Mouse (Mus musculus) E14TG2a.4 (cell line): Measurements from ENCODE around the gene Dtx3.

Experiments
- H3K27me3 ChIP-seq: 2 replicates; pipeline ENCODE4 v1.6.1; 2014; ENCODE audit warnings: low read length, control low read depth; ENCODE audit not compliant: insufficient read depth
- H3K36me3 ChIP-seq: 2 replicates; pipeline ENCODE4 v1.6.1; 2014; ENCODE audit warnings: low read length, control low read depth; ENCODE audit not compliant: insufficient read depth
- H3K4me1 ChIP-seq: replicated peaks from 2 replicates; pipeline ENCODE4 v1.6.1; 2014; ENCODE audit warnings: low read depth, low read length, control low read depth
- H3K4me3 ChIP-seq: replicated peaks from 2 replicates; pipeline ENCODE4 v1.5.1; 2014; ENCODE audit warnings: mild to moderate bottlenecking, low read length
- H3K9me3 ChIP-seq: 2 replicates; pipeline ENCODE4 v1.6.1; 2014; ENCODE audit warnings: low read length, control low read depth
- CTCF ChIP-seq: conservative IDR thresholded peaks from 2 replicates; pipeline ENCODE4 v1.5.1; 2014; ENCODE audit warnings: low read length
- NANOG ChIP-seq: IDR thresholded peaks from 2 replicates; pipeline ENCODE4 v1.6.1; 2014; ENCODE audit warnings: borderline replicate concordance, low read length, mixed read lengths
- POU5F1 ChIP-seq: IDR thresholded peaks from 2 replicates; pipeline ENCODE4 v1.6.1; 2014; ENCODE audit warnings: low read length, borderline replicate concordance

Dtx3 gene

DNA sequence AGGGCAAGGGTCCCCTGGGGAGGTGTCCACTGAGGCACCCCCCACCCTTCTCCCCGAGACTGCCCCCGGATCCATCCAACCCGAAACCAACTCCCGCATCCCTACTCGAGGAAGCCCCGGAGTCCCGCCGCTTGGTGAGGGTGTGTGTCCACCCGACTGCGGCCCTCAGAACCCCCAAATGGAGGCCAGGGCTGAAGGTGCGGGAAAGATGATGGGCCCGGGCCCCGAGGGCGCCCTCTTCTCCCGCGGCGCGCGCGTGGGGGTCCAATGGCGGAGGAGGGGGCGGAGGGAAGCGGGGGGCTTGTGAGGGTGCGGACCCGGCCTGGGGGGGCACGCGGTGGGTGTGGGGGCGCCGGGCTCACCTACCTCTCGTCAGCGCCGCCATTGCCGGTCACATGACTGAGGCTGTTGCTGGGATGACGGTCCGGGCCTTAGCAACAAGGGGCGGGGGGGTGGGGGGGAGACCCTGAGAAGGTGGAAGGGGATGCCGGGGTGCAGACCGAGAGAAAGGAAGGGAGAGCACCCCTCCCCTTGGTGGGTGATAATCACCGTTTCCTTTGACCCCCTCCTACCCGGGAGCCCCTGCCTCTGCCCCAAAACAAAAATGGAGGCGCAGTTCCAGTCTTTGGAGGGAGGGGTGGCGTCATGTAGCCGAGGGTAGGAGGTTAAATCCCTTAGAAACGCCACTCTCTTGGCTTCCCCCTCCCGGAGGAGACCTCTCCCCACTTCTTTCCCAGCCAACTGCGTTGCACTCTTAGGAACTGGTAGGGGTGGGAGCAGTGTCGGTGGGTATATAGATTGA is at the start of gene Dtx3:
Dtx3 (minus strand) TSS at position 401 of the 802 bp plus-strand sequence.
- TF ChIP-seq NANOG (no peak), CTCF (no peak), POU5F1 (no peak)
- H3K9me3 ChIP-seq: no peaks in the 10 kb centered on the region
- peaks cover 86% of the 10 kb centered on the region for H3K4me1 ChIP-seq
- H3K27me3 ChIP-seq: no peaks in the 10 kb centered on the region
- H3K36me3 ChIP-seq: peaks cover 65% of the 10 kb centered on the region
- peak within 1 kb of the TSS; percentile 94 for H3K4me3 ChIP-seq

DNA sequence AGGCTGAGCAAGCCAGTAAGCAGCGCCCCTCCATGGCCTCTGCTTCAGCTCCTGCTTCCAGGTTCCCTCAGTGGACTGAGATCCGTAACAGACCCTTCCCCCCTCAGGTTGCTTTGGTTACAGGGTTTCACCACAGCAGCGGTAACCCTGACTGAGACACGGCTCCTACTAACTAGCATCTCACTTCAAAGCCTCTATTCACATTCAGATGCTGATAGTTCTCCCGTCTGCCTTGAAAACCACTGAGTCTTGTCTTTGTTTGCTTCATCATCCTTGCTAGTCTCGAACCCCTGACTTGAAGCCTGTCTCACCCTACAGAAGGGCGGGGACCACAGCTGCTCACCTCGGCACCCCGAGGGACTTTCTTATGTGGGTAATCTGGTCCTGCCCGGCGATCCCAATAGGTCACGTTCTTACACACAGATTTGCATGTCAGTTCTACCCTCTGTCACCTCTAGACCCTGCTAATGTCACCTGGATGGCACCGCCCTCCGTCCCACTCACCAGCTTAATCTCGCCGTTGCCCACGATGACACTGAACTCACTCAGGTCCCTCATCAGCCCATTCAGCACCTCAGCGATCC is 42.8 kb upstream of the Dtx3 start:
- no peak for TF ChIP-seq CTCF
- TF ChIP-seq NANOG: peak; percentile 21; the same call in 1 of the 2 replicates
- TF ChIP-seq POU5F1: no peak

DNA sequence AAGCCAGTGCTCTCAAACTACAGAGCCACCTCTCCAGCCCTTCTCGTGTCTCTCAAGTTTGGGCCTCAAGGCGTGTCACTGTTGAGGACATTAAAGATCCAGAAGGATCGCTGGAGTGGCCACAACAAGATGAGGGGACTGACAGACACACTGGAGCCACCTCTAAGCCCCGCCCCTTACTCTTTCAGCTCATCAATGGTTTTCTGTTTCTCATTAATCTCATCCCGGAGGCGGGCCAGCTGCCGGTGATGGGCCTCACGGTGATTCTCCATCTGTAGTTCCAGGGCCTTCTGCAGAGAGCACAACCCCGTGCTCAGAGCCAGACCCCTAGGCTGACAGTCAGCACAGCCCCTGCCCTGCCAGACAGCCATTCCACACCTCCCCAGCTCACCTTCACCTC is 41.0 kb upstream of the Dtx3 start:
- Histone ChIP-seq H3K36me3 (peaks cover 75% of the 10 kb centered on the region), H3K4me3 (no peak overlapping the region)
- TF ChIP-seq NANOG: no peak

More for the DNA sequence above, 42.8 kb upstream of the Dtx3 start:
- Histone ChIP-seq H3K27me3 (no peaks in the 10 kb centered on the region; the same call in 1 of the 2 replicates), H3K4me3 (peak overlapping the region; percentile 66), H3K36me3 (peaks cover 82% of the 10 kb centered on the region), H3K4me1 (peaks cover 45% of the 10 kb centered on the region), H3K9me3 (no peaks in the 10 kb centered on the region)

DNA sequence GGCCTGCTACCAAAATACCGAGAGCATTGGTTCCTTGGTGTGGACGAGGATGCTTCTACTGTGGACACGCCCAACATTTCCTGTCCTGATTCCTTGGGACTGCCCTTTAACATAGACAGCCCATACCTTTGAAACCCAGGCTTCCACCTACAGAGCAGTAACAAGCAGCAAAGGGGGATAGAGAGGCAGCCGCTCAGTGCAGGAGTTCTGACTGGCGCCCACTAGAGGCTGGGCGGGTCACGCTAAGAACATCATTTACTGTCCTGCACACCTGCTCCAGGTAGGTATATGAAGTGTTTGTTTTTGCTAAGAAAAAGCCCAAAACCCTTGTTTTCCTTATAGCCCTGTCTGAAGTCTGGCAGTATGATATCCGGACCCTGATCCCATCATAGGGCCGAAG is 37.6 kb upstream of the Dtx3 start:
- Histone ChIP-seq H3K4me1 (peaks cover 73% of the 10 kb centered on the region), H3K9me3 (no peaks in the 10 kb centered on the region), H3K4me3 (no peak overlapping the region), H3K27me3 (no peaks in the 10 kb centered on the region), H3K36me3 (peaks cover 72% of the 10 kb centered on the region)
- no peak for TF ChIP-seq NANOG
- TF ChIP-seq CTCF: peak; percentile 90
- TF ChIP-seq POU5F1: no peak

More for the DNA sequence above, 41.0 kb upstream of the Dtx3 start:
- Histone ChIP-seq H3K4me1 (peaks cover 62% of the 10 kb centered on the region), H3K27me3 (no peaks in the 10 kb centered on the region; the same call in 1 of the 2 replicates), H3K9me3 (no peaks in the 10 kb centered on the region)

DNA sequence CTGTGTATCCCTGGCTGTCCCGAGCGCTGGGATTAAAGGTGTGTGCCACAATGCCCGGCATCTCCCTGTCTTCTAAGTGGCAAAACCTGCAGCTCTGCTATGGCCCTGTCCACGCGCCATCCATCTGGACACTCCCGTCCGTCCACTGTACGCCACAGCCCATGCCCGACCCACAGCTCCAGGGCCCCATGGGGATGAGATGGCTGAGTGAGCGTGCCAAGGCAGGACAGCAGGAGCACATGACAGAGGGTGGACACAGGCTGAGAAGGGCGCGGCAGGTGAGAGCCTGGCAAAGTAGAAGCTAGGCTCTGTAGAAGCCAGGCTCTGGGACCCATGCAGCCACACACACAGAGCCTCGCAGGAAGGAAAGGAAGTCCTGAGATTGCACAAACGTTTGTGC is 36.2 kb upstream of the Dtx3 start:
- H3K36me3 ChIP-seq: peaks cover 73% of the 10 kb centered on the region
- H3K4me1 ChIP-seq: peaks cover 69% of the 10 kb centered on the region
- H3K9me3 ChIP-seq: no peaks in the 10 kb centered on the region
- peak overlapping the region; percentile 37; the same call in 1 of the 2 replicates for H3K4me3 ChIP-seq
- H3K27me3 ChIP-seq: no peaks in the 10 kb centered on the region
- TF ChIP-seq CTCF (no peak), POU5F1 (no peak), NANOG (no peak)

DNA sequence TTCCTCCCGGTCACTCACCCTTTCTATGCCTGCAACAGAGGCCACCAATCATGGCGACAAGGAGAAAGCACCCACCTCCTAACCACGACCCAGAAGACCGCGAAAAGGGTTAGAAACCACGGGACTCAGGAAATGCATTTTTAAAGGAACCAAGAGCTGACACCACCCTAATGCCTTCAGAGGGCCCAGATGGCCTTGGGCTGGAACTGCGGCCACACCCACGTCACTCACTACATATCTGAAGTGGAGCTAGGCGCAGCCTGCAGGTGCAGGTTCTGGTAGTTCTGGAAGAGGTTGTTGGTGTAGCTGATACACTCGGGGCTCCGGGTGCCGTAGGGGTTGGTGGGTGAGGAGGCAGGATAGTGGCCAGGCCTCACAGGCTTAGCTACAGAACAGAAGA is 35.2 kb upstream of the Dtx3 start:
- Histone ChIP-seq H3K4me1 (peaks cover 68% of the 10 kb centered on the region), H3K36me3 (peaks cover 69% of the 10 kb centered on the region), H3K4me3 (peak overlapping the region; percentile 45; the same call in 1 of the 2 replicates), H3K9me3 (no peaks in the 10 kb centered on the region), H3K27me3 (no peaks in the 10 kb centered on the region)
- no peak for TF ChIP-seq NANOG
- no peak for TF ChIP-seq CTCF
- no peak for TF ChIP-seq POU5F1

DNA sequence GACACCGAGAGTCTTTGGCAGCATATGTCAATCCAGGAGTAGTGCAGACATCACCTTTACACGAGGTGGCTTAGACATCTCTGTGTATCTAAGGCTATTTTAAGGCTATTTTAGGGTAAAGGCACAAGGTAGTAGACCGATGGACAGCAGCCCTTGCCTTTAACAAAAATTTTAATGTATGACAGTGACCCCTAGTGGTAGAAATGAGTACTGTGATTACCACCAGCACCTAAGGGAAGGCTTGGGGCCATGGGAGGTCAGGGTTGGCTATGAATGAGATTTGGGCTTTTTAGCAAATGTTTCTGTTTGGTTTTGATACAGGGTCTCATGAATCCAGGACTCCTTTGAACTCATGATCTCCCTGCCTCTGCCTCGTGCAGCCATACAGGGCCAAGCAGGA is 33.4 kb upstream of the Dtx3 start:
- Histone ChIP-seq H3K4me3 (no peak overlapping the region), H3K4me1 (peaks cover 86% of the 10 kb centered on the region), H3K36me3 (peaks cover 62% of the 10 kb centered on the region), H3K27me3 (no peaks in the 10 kb centered on the region), H3K9me3 (no peaks in the 10 kb centered on the region)
- TF ChIP-seq POU5F1 (no peak), NANOG (no peak), CTCF (peak; percentile 87)

DNA sequence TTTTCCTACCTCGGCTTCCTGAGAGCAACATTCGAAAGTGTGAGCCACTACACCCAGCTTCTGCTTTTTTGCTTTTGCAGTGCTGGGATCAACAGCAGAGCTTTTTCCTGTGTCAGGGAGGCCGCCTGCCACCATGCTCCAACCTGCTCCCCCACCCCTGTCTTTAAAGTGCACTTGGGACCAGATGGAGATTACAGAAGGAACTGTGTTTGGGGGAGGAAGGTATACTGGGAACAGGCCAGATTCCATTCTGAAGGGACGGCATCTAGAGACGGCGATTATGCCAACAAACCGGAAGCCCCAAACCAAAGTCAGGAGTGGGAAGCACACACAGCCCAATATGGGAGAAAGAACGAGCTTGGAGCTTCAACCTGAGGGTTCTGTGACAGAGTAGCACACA is 31.6 kb upstream of the Dtx3 start:
- Histone ChIP-seq H3K9me3 (no peaks in the 10 kb centered on the region), H3K36me3 (peaks cover 53% of the 10 kb centered on the region), H3K27me3 (no peaks in the 10 kb centered on the region), H3K4me3 (no peak overlapping the region), H3K4me1 (peaks cover 88% of the 10 kb centered on the region)
- TF ChIP-seq POU5F1 (no peak), CTCF (no peak), NANOG (no peak)
